Comparison of ENCODE assay signal across 8 mouse cellular contexts in the genomic region with DNA sequence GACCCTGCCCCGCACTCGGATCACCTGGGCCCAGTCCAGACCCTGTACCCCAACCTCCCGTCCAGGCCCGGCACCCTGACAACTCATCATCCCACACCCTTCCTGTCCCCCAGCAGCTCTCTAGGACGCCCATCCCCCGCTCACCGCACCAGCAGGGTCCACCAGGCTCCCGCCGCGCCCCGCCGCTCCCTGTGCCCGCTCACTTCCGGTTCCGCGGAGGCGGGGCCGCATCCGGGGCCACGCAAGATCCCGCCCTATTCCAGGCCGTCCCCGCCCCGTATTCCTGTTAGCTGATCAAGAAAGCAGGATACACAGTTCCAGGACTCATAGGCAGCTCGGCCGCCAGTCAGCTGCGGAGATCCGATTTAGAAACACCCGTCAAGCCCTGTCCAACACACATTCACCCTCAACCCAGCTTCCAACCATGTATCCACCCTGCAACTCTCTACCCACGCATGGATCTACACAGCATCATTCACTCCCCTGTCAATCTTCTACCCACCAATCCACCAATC. TPM values are rescaled to one million over a fixed set of nuclear protein-coding genes. Genes with fewer than 3 reads are reported as not detected.
DNase-seq lines count a peak whose midpoint lies in the region; ATAC-seq and TF ChIP-seq lines count a peak whose summit lies in the region.

A gene (minus strand): TSS at position 465 of the 515 bp plus-strand sequence.

- peak within 1 kb of the TSS; percentile 92 for H3K4me2 ChIP-seq in forebrain, embryonic 13.5 days
- peak within 1 kb of the TSS; percentile 84 for H3K4me2 ChIP-seq in heart, embryonic 16.5 days (ENCODE audit: low read depth, low read length)
- peak within 1 kb of the TSS; percentile 96 for H3K4me2 ChIP-seq in liver, embryonic 12.5 days
- H3K4me2 ChIP-seq in neural tube, embryonic 11.5 days (ENCODE audit: low read depth): peak within 1 kb of the TSS; percentile 89
- H3K4me2 ChIP-seq in stomach, postnatal 0 days (replicated peaks; ENCODE audit: low read depth): peak within 1 kb of the TSS; percentile 77

- 1% methylated on average over 29 of the region's 30 CpGs for WGBS in forebrain, embryonic 13.5 days
- WGBS in heart, embryonic 16.5 days: under 1% methylated on average over 29 of the region's 30 CpGs
- 2% methylated on average over 30 of the region's 30 CpGs for WGBS in liver, embryonic 12.5 days (ENCODE audit: insufficient replicate concordance)
- WGBS in neural tube, embryonic 11.5 days: 0% methylated on average over 22 of the region's 30 CpGs
- 2% methylated on average over 29 of the region's 30 CpGs for WGBS in stomach, postnatal 0 days

- TF ChIP-seq CTCF in E14TG2a.4 (conservative IDR thresholded peaks at IDR 0.05; ENCODE audit: low read length): no peak
- no peak for TF ChIP-seq CTCF in stomach, postnatal 0 days (IDR thresholded peaks at IDR 0.05; ENCODE audit: low read depth)

- peak; percentile 80 for DNase-seq in cerebellum, adult 11 months
- DNase-seq in kidney, postnatal 25 days: peak; percentile 93 to 96
- DNase-seq in neural tube, embryonic 11.5 days (ENCODE audit: low spot score): peak; percentile 95
- peak; percentile 96 for DNase-seq in stomach, postnatal 0 days (ENCODE audit: low spot score)

- no peaks in the 10 kb centered on the region for H3K27me3 ChIP-seq in E14TG2a.4 (ENCODE audit: insufficient read depth, low read length)
- H3K27me3 ChIP-seq in forebrain, embryonic 13.5 days: no peaks in the 10 kb centered on the region
- H3K27me3 ChIP-seq in heart, embryonic 16.5 days (ENCODE audit: control insufficient read depth, insufficient read depth, low read length): no peaks in the 10 kb centered on the region
- no peaks in the 10 kb centered on the region for H3K27me3 ChIP-seq in liver, embryonic 12.5 days (replicated peaks)
- H3K27me3 ChIP-seq in neural tube, embryonic 11.5 days (ENCODE audit: control insufficient read depth, insufficient read depth, low read length): no peaks in the 10 kb centered on the region
- no peaks in the 10 kb centered on the region for H3K27me3 ChIP-seq in stomach, postnatal 0 days (ENCODE audit: control insufficient read depth, insufficient read depth, low read length)

- TF ChIP-seq EP300 in stomach, postnatal 0 days (optimal IDR thresholded peaks at IDR 0.05): no peak

- no peaks in the 10 kb centered on the region for H3K9me3 ChIP-seq in E14TG2a.4 (ENCODE audit: low read length)
- H3K9me3 ChIP-seq in forebrain, embryonic 13.5 days (replicated peaks): no peaks in the 10 kb centered on the region
- no peaks in the 10 kb centered on the region for H3K9me3 ChIP-seq in heart, embryonic 16.5 days (replicated peaks; ENCODE audit: control insufficient read depth, low read length)
- H3K9me3 ChIP-seq in liver, embryonic 12.5 days (replicated peaks): no peaks in the 10 kb centered on the region
- no peaks in the 10 kb centered on the region for H3K9me3 ChIP-seq in neural tube, embryonic 11.5 days (ENCODE audit: control insufficient read depth, low read length)
- no peaks in the 10 kb centered on the region for H3K9me3 ChIP-seq in stomach, postnatal 0 days (ENCODE audit: control insufficient read depth, low read length)

- ATAC-seq in forebrain, embryonic 13.5 days: peak; percentile 98
- peak; percentile 93 for ATAC-seq in heart, embryonic 16.5 days (replicated peaks; ENCODE audit: extremely low read depth, insufficient read depth, low FRiP score)
- peak; percentile 91 for ATAC-seq in liver, embryonic 12.5 days
- ATAC-seq in neural tube, embryonic 11.5 days (ENCODE audit: insufficient read depth, low FRiP score, low TSS enrichment): peak; percentile 94
- ATAC-seq in stomach, postnatal 0 days (ENCODE audit: low FRiP score, low TSS enrichment): peak; percentile 94

- peaks cover 61% of the 10 kb centered on the region for H3K4me1 ChIP-seq in E14TG2a.4 (replicated peaks; ENCODE audit: low read depth, low read length)
- H3K4me1 ChIP-seq in forebrain, embryonic 13.5 days: peaks cover 24% of the 10 kb centered on the region
- H3K4me1 ChIP-seq in heart, embryonic 16.5 days (ENCODE audit: control insufficient read depth, insufficient read depth, low read length): peaks cover 20% of the 10 kb centered on the region
- H3K4me1 ChIP-seq in liver, embryonic 12.5 days: peaks cover 32% of the 10 kb centered on the region
- H3K4me1 ChIP-seq in neural tube, embryonic 11.5 days (ENCODE audit: control insufficient read depth, insufficient read depth, low read length): peaks cover 11% of the 10 kb centered on the region
- no peaks in the 10 kb centered on the region for H3K4me1 ChIP-seq in stomach, postnatal 0 days (replicated peaks; ENCODE audit: control insufficient read depth, insufficient read depth)

- peak within 1 kb of the TSS; percentile 96 for H3K9ac ChIP-seq in forebrain, embryonic 13.5 days
- H3K9ac ChIP-seq in heart, embryonic 16.5 days (ENCODE audit: low read length): peak within 1 kb of the TSS; percentile 97
- peak within 1 kb of the TSS; percentile 94 for H3K9ac ChIP-seq in liver, embryonic 12.5 days
- H3K9ac ChIP-seq in neural tube, embryonic 11.5 days (ENCODE audit: low read length): peak within 1 kb of the TSS; percentile 94
- H3K9ac ChIP-seq in stomach, postnatal 0 days (ENCODE audit: low read length): peak within 1 kb of the TSS; percentile 98

- H3K4me3 ChIP-seq in E14TG2a.4 (replicated peaks; ENCODE audit: low read length): peak within 1 kb of the TSS; percentile 95
- H3K4me3 ChIP-seq in forebrain, embryonic 13.5 days: peak within 1 kb of the TSS; percentile 97
- peak within 1 kb of the TSS; percentile 91 for H3K4me3 ChIP-seq in heart, embryonic 16.5 days (ENCODE audit: low read length)
- peak within 1 kb of the TSS; percentile 90 for H3K4me3 ChIP-seq in liver, embryonic 12.5 days
- peak within 1 kb of the TSS; percentile 97 for H3K4me3 ChIP-seq in neural tube, embryonic 11.5 days (ENCODE audit: low read depth, low read length)
- H3K4me3 ChIP-seq in stomach, postnatal 0 days (ENCODE audit: low read depth, low read length): peak within 1 kb of the TSS; percentile 90

- peak within 1 kb of the TSS; percentile 79 for H3K27ac ChIP-seq in forebrain, embryonic 13.5 days
- peak within 1 kb of the TSS; percentile 90 for H3K27ac ChIP-seq in heart, embryonic 16.5 days (ENCODE audit: low read length)
- H3K27ac ChIP-seq in liver, embryonic 12.5 days: peak within 1 kb of the TSS; percentile 83
- H3K27ac ChIP-seq in neural tube, embryonic 11.5 days (ENCODE audit: low read depth, low read length): peak within 1 kb of the TSS; percentile 64
- peak within 1 kb of the TSS; percentile 98 for H3K27ac ChIP-seq in stomach, postnatal 0 days (replicated peaks)

- H3K36me3 ChIP-seq in E14TG2a.4 (ENCODE audit: insufficient read depth, low read length): peaks cover 24% of the 10 kb centered on the region
- peaks cover 7% of the 10 kb centered on the region for H3K36me3 ChIP-seq in forebrain, embryonic 13.5 days (ENCODE audit: poor library complexity, severe bottlenecking)
- H3K36me3 ChIP-seq in heart, embryonic 16.5 days (ENCODE audit: control insufficient read depth, insufficient read depth): peaks cover 5% of the 10 kb centered on the region
- peaks cover 13% of the 10 kb centered on the region for H3K36me3 ChIP-seq in liver, embryonic 12.5 days
- no peaks in the 10 kb centered on the region; the same call in 1 of the 2 replicates for H3K36me3 ChIP-seq in neural tube, embryonic 11.5 days (ENCODE audit: control insufficient read depth, insufficient read depth, low read length)
- H3K36me3 ChIP-seq in stomach, postnatal 0 days (ENCODE audit: control insufficient read depth, insufficient read depth, low read length): 0 out of 2 replicates have a peak, but pooled peaks cover 2% of the 10 kb centered on the region

RNA-seq across cellular contexts. Expression of the gene that starts here (rescaled TPM):
- polyA plus RNA-seq in forebrain, embryonic 13.5 days (2015; fragmentation: Nextera tagmentation; extraction: Ambion mirVana): 168 and 179 TPM in 2 replicates
- 128 and 132 TPM in 2 replicates for polyA plus RNA-seq in heart, embryonic 16.5 days (2015; fragmentation: Nextera tagmentation; extraction: Ambion mirVana)
- polyA plus RNA-seq in liver, embryonic 12.5 days (2016; fragmentation: Nextera tagmentation; extraction: Ambion mirVana): 61.7 and 65.3 TPM in 2 replicates
- 186 and 202 TPM in 2 replicates for polyA plus RNA-seq in neural tube, embryonic 11.5 days (2014; fragmentation: Nextera tagmentation; extraction: Ambion mirVana)
- 137 and 141 TPM in 2 replicates for polyA plus RNA-seq in stomach, postnatal 0 days (2015; fragmentation: Nextera tagmentation; extraction: Ambion mirVana)

Comparison
In these comparisons a context has a peak if more than half of its experiments do, and no peak if none do; other contexts are left out.
1. Peak in every context shown above with its lines: DNase-seq, ATAC-seq, H3K4me3 ChIP-seq and H3K27ac ChIP-seq.